Mouse (Mus musculus): ENCODE data around the gene Kdm7a.

Kdm7a gene

DNA sequence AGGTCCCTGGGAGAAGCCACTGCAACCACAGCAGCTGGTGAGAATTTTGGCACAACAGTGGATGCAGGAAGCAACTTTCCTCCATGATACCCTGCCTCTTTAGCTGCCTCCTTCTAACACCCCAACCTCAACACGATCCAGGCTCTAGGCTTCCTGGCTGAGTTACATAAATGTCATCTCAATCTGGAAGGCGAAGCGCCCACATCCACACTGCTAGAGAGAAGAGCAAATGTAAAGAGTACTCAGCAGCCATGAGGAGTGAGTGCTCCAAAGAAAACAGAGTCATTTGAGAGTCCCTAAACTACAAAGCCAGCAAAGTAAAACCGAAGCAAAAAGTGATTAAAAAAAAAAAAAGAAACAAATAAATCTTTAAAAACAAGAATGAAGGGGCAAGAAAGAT lies 102.0 kb downstream of the Kdm7a start:
- in situ Hi-C loops (cut with MboI, MseI): no loop called here
